Mouse (Mus musculus) embryonic stem cell, embryonic (primary cell): Measurements from ENCODE around the gene Tmem95.

Experiments used
- CTCF ChIA-PET, 4 experiments: fragments of 300-600 bp in 2 of 4; fragments of 350-600 bp in 2 of 4; sonication (Branson Sonifier 250); formaldehyde crosslinking; loops; one replicate each; lab custom pipeline; 2022; ENCODE audit warnings: inconsistent platforms in 2 of 4; lab: Charles Lee
- POLR2A ChIA-PET, 4 experiments: fragments of 300-600 bp in 2 of 4; fragments of 350-600 bp in 2 of 4; sonication (Branson Sonifier 250); formaldehyde crosslinking; loops; one replicate each; lab custom pipeline; 2022; ENCODE audit warnings: antibody characterized with exemption in 4 of 4, inconsistent platforms in 1 of 4; lab: Charles Lee

Tmem95 gene

DNA sequence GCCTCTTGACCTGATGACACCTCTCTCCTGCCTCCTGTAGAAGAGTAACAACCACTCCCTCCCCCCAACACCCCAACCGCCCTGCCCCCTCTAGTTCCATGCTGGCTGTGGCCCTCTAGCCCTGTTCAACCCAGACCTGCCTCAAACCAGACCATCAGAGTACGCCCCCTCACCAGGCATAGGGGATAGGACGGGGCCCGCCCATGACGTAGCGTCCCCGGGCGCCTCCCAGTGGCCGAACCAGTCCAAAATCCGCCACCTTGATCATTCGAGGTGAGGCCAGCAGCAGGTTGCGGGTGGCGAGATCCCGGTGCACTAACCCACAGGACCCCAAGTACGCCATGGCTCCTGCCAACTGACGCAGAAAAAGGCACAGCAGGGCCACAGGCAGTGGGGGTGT lies 22.5 kb downstream of the Tmem95 start:
- ChIA-PET POLR2A (interaction anchor here in 3 of 4 experiments (0.6 to 3.0 kb wide), 12 partner anchors 10 to 276 kb away, joined by 3 to 20 read pairs (median 4); partner anchors contain the start of genes Nlgn2 (in 3 of the 3), Tmem256 (in 3 of the 3), Tmem95 (in 2 of the 3) and Polr2a (in 1 of the 3)), CTCF (interaction anchor here in 2 of 4 experiments (0.8 to 2.0 kb wide), 3 partner anchors 25 to 382 kb away, joined by 5 to 8 read pairs (median 6); partner anchors contain the start of gene Kctd11 (in 1 of the 2))

DNA sequence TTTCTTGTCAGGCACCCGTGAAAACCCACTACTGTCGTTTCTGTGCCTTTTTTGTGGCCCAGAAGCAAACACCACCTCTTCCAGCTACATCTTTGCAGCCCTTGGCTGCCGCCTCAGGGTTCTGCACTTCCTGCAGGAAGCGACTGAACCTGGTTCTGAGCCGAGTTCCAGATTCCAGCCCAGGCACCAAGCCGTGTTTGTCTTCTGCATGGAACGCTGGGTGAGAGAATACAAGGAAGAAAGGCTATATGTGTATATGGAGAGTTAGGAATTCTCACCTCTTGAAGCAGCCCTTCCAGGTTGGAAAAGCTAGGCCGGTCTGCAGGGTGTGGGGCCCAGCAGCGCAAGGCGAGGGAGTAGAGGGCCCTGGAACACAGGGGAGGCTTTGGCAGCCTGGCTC lies 23.1 kb downstream of the Tmem95 start:
- ChIA-PET CTCF (interaction anchor here in 2 of 4 experiments (0.8 to 2.0 kb wide), 5 partner anchors 17 to 49 kb away, joined by 3 to 8 read pairs (median 5); partner anchors contain the start of genes Kctd11 (in 1 of the 2), Nlgn2 (in 1 of the 2), Tmem102 (in 1 of the 2) and Tmem256 (in 1 of the 2)), POLR2A (interaction anchor here in 3 of 4 experiments (0.6 to 3.0 kb wide), 24 partner anchors 11 to 275 kb away, joined by 3 to 20 read pairs (median 4); partner anchors contain the start of genes Nlgn2 (in 3 of the 3), Tmem256 (in 3 of the 3), Tmem95 (in 3 of the 3) and Polr2a (in 2 of the 3))

DNA sequence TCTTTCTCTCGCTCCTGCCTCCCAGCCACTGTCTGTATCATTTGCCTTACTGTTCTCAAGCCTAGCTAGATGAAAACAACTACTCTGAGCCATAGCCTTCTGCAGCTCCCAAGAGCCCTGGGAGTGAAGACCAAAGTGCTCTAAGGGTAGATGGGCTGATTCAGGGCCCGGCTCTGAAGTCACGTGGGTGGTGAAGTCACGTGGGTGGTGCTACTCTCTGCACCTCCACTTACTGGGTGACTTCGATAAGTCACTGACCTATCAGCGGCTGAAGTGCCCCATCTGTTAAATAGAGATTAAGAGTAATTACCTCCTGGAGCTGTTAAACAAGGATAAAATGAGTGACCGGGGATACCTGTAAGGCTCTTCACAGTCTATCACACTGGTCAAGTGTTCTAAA lies 23.8 kb downstream of the Tmem95 start:
- POLR2A ChIA-PET = interaction anchor here (0.6 to 3.0 kb wide), 33 partner anchors 11 to 376 kb away, joined by 3 to 20 read pairs (median 4); partner anchors contain the start of genes Nlgn2 (in 3 of the 4), Tmem256 (in 3 of the 4), Tmem95 (in 3 of the 4) and Polr2a (in 2 of the 4)
- CTCF ChIA-PET = interaction anchor here in 3 of 4 experiments (0.6 to 2.0 kb wide), 7 partner anchors 16 to 296 kb away, joined by 3 to 8 read pairs (median 5); partner anchors contain the start of genes Kctd11 (in 1 of the 3), Nlgn2 (in 1 of the 3), Tmem102 (in 1 of the 3) and Tmem256 (in 1 of the 3)

DNA sequence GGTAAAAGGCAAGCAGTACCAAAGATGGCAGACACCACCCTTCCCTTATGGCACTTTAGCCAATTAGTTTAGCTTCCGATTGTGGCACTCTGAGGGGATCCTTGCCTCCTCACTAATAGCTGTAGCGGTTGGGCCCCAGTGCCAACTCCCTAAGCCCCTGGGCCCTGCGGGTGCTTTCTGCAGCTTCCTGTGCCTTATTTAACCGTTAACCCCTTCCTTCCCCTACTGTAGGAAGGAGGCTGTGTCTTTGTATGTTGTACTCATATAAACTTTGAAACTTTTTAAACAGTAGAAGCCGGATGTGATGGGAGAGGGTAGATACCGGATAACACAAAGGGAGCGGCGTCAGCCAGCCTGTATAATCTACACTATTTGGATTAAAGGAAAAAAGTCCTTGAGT lies 27.1 kb downstream of the Tmem95 start:
- CTCF ChIA-PET = interaction anchor here in 2 of 4 experiments (1.0 to 2.0 kb wide), 2 partner anchors 13 to 38 kb away, joined by 3 to 4 read pairs; partner anchors contain the start of genes Nlgn2 (in 1 of the 2) and Tmem256 (in 1 of the 2)
- POLR2A ChIA-PET = interaction anchor here (0.5 to 4.5 kb wide), 12 partner anchors 12 to 169 kb away, joined by 3 to 23 read pairs (median 3); partner anchors contain the start of genes Nlgn2 (in 4 of the 4), Tmem256 (in 4 of the 4), 2810408A11Rik (in 1 of the 4) and Neurl4 (in 1 of the 4)

DNA sequence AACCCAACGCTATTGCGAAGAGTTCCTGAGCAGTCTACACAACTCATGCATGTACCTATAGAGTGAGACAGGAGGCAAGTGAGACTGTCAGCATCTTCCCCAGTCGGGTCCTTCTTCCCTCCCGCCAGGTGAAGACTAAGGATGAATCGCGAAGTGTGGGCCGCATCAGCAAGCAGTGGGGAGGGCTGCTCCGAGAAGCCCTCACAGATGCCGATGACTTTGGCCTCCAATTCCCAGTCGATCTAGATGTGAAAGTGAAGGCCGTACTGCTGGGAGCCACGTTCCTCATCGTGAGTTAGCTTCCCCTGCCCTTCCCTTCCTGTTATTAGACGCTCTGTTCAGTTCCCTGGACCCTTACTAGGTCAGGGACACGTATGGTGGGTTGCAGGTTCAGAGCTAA lies 27.9 kb downstream of the Tmem95 start:
- ChIA-PET POLR2A (interaction anchor here in 2 of 4 experiments (1.0 to 4.5 kb wide), 6 partner anchors 11 to 51 kb away, joined by 3 to 23 read pairs (median 5); partner anchors contain the start of genes Nlgn2 (in 2 of the 2), Tmem256 (in 2 of the 2), 2810408A11Rik (in 1 of the 2) and Neurl4 (in 1 of the 2)), CTCF (interaction anchor here in 3 of 4 experiments (0.5 to 2.0 kb wide), 3 partner anchors 12 to 39 kb away, joined by 3 to 4 read pairs (median 3); partner anchors contain the start of genes Nlgn2 (in 1 of the 3) and Tmem256 (in 1 of the 3))

DNA sequence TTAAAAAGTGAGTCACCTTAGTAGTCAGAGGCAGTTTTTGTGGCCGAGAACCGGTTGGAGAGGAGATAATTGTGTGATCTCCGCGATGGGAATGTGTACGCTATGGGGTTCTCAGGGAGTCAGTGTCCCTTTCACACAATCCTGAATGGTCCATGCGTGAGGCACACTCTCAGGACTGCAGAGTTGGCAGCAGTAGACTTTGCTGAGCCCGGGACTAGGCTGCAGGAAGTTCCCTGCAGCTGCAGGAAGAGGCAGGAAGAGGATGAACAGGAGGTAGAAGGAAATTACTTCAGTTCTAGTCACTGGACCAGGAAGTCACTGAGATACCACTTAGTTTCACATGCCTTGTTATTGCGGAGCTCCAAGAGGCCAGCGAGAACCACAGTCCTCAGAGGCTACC lies 28.7 kb downstream of the Tmem95 start:
- CTCF ChIA-PET = interaction anchor here in 2 of 4 experiments (0.5 to 2.0 kb wide), 2 partner anchors 12 to 22 kb away, joined by 3 to 4 read pairs; partner anchors contain the start of genes Nlgn2 (in 1 of the 2) and Tmem256 (in 1 of the 2)
- POLR2A ChIA-PET = interaction anchor here in 1 of 4 experiments (1.2 to 4.5 kb wide), 5 partner anchors 10 to 49 kb away, joined by 3 to 23 read pairs (median 4); partner anchors contain the start of genes Nlgn2 and Tmem256

DNA sequence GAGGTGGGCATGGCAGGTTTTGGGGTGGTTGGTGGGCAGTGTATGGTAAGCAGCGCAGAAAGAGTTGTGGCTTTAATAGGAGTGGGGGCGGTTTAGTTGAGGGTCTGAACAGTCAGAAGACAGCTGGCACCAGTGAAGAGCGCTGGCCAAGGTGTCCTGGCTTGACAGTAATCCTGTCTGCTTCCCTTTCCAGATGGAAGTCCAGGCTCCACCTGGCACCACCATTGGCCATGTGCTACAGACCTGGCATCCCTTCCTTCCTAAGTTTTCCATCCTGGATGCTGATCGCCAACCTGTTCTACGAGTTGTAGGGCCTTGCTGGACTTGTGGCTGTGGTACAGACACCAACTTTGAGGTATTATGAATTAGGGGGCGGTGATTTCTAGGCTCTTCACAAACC lies 29.8 kb downstream of the Tmem95 start:
- ChIA-PET POLR2A (interaction anchor here in 3 of 4 experiments (1.0 to 2.4 kb wide), 11 partner anchors 9 to 91 kb away, joined by 3 to 13 read pairs (median 5); partner anchors contain the start of genes Tmem256 (in 3 of the 3), Nlgn2 (in 2 of the 3), Eif5a (in 1 of the 3) and Tmem95 (in 1 of the 3)), CTCF (no interaction called here)

DNA sequence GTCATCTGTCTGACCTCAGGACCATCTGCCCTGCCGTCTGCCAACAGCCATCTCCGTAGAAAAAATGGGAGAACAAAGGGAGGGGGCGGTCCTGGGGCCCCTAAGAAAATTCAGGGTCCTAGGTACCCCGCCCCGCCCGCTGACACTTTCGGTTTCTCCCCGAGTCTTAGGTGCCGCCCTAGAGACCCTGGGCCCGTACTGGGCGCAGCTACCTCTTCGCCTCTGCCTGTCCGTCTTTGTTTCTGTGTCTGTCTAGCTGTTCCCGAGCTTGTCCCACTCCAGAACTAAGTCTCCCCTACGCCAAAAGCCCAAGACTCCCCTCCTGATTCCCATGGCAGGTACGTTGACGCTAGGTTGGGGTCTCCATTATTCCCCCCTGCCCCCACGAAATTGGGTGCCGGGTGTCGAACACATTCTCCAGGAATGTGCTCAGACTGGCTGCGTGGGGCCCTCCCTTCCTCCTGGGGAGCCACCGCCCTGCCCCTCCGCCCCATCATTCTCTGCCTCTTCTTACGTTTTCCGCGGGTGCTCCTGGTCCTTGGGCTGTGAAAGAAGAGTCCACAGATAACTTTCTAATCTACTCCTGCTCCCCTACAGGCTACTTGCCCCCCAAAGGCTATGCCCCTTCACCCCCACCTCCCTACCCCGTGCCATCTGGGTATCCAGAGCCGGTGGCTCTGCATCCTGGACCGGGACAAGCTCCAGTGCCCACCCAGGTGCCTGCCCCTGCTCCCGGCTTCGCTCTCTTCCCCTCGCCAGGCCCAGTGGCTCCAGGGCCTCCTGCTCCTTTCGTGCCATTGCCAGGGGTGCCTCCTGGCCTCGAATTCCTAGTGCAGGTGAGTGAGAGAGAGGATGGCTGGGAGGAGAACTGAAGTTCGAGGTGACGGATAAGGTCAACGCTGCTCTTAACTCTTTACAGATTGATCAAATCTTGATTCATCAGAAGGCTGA lies 30.8 kb downstream of the Tmem95 start:
- POLR2A ChIA-PET = interaction anchor here (0.6 to 2.4 kb wide), 16 partner anchors 8 to 174 kb away, joined by 3 to 13 read pairs (median 4); partner anchors contain the start of genes Tmem256 (in 4 of the 4), Nlgn2 (in 3 of the 4), Tnk1 (in 2 of the 4) and Eif5a (in 1 of the 4)
- CTCF ChIA-PET = interaction anchor here in 2 of 4 experiments (0.6 to 1.2 kb wide), 4 partner anchors 9 to 42 kb away, joined by 3 to 4 read pairs (median 4); partner anchors contain the start of genes Nlgn2 (in 1 of the 2), Tmem102 (in 1 of the 2) and Tmem256 (in 1 of the 2)

DNA sequence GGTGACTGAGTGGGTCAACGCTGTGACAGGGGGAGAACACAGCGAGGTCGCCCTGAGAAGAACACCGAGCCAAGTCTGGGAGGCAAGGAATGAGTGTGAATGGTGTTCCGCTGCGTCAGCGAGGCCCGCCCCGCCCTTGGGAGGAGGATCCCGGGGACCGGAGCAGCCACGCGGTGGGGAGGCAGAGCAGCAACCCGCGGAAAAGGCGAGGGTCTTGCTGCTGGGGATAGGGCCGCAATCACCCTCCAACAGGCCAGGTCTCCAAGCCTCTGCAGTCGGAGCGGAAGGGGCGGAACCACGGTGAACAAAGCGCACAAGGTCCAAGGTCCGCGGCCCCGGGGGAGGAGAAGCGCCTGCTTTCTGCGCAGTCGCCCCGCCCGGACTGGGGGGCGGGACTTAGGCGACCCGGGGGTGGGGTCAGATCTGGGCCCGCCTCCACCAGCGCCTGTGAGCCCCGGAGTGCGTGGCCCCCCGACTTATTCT lies 31.6 kb downstream of the Tmem95 start, which contains the start of gene Plscr3:
Plscr3 (plus strand) TSS at position 179 of the 483 bp plus-strand sequence.
- POLR2A ChIA-PET = interaction anchor here (0.9 to 2.4 kb wide), 11 partner anchors 8 to 89 kb away, joined by 3 to 13 read pairs (median 4); partner anchors contain the start of genes Tmem256 (in 4 of the 4), Nlgn2 (in 3 of the 4) and Tnk1 (in 2 of the 4)
- CTCF ChIA-PET = interaction anchor here in 1 of 4 experiments (0.6 to 1.0 kb wide), 2 partner anchors 17 to 40 kb away, joined by 3 to 4 read pairs; no protein-coding TSS in a partner anchor

DNA sequence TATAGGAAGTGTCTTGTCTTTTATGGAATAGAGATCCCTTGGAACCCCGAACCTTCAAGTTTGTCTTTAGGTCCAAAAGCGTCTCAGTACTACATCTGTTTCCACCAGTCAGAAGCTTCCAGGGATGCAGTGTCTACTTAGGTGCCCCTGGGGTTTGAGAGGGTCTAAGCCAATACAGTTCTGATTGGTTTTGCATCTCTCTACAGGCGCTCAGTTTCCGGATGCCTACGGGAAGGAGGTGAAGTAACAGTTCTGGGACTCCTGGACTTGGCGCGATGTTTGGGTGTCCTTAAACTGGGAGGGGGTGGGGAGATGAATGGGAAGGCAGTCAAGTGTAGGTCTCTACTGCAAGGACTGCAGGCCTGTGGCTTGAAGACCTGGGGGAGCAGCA lies 39.1 kb downstream of the Tmem95 start:
- CTCF ChIA-PET = interaction anchor here in 2 of 4 experiments (1.1 to 1.9 kb wide), 10 partner anchors 8 to 363 kb away, joined by 3 to 16 read pairs (median 4); partner anchors contain the start of gene Tmem95 (in 1 of the 2)
- POLR2A ChIA-PET = interaction anchor here in 3 of 4 experiments (0.6 to 4.2 kb wide), 79 partner anchors 8 to 470 kb away, joined by 3 to 83 read pairs (median 9); partner anchors contain the start of genes Eif5a (in 3 of the 3), Tmem102 (in 3 of the 3), 2810408A11Rik (in 2 of the 3) and Ctdnep1 (in 2 of the 3)

DNA sequence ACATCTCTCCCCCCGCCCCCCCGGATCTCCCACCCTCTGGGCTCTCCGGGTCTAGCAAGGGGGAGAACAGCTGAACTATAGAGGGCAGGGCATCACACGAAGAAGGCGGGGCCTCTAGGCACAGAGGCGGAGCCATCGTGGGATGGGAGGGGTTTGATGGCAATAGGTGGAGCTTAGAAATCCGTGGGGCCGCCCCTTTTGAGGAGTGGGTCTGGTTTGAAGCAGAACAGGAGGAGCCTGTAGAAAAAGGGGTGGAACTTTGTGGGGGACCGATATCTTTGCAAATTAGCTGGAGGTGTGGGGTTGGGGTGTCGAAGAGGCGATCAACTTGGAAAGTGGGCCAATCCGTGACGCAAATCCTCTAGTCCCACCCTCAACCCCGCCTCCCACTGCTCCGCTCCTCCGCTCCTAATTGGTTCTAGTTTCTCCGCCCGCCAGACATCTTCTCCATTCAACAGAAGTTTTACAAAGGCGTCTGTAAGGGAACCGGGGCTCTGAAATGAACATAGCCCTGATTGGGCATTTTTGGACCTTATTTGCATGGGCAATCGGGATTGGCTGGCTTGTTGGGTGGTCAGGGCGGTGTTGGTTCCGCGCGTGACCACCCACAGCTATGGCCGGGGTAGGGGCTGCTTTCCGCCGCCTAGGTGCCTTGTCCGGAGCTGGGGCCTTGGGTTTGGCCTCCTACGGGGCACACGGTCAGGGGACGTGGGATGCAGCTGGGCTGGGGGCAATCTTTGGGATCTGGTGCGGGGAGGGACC lies 39.7 kb downstream of the Tmem95 start, which contains the start of gene Tmem256:
Tmem256 (plus strand) TSS at position 563 of the 762 bp plus-strand sequence.
- ChIA-PET POLR2A (interaction anchor here (0.6 to 4.2 kb wide), 128 partner anchors 9 to 809 kb away, joined by 3 to 83 read pairs (median 5); partner anchors contain the start of genes Eif5a (in 3 of the 4), Tmem102 (in 3 of the 4), Tnk1 (in 3 of the 4) and 2810408A11Rik (in 2 of the 4)), CTCF (interaction anchor here in 3 of 4 experiments (0.5 to 1.9 kb wide), 22 partner anchors 9 to 809 kb away, joined by 3 to 16 read pairs (median 4); partner anchors contain the start of genes 2810408A11Rik (in 1 of the 3), Fxr2 (in 1 of the 3), Neurl4 (in 1 of the 3) and Rnf167 (in 1 of the 3))

DNA sequence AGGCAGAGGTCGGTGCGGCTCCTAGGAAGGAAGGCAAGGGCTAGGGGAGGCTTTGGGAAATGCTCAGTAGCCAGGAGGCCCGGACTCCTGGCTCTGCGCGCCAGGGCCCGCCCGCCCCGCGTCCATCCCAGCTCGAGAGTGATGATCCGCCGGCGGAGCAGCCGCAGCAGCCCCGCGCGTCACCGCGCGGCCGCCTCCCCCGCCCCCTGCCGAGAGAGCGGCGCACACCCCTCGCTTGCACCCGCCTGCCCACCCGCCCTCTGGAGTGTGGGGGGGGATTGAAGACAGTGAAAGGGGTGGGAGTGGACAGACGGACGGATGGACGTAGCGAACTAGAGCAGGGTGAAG lies 40.2 kb downstream of the Tmem95 start, which contains the start of gene Nlgn2:
Nlgn2 (minus strand) TSS at position 181 of the 348 bp plus-strand sequence.
- ChIA-PET POLR2A (interaction anchor here (0.6 to 4.2 kb wide), 123 partner anchors 9 to 809 kb away, joined by 3 to 83 read pairs (median 5); partner anchors contain the start of genes Eif5a (in 3 of the 4), Tmem102 (in 3 of the 4), Tnk1 (in 3 of the 4) and 2810408A11Rik (in 2 of the 4)), CTCF (interaction anchor here in 2 of 4 experiments (0.6 to 1.9 kb wide), 24 partner anchors 9 to 809 kb away, joined by 3 to 16 read pairs (median 4); partner anchors contain the start of genes 2810408A11Rik (in 1 of the 2), Fxr2 (in 1 of the 2), Neurl4 (in 1 of the 2) and Rnf167 (in 1 of the 2))

DNA sequence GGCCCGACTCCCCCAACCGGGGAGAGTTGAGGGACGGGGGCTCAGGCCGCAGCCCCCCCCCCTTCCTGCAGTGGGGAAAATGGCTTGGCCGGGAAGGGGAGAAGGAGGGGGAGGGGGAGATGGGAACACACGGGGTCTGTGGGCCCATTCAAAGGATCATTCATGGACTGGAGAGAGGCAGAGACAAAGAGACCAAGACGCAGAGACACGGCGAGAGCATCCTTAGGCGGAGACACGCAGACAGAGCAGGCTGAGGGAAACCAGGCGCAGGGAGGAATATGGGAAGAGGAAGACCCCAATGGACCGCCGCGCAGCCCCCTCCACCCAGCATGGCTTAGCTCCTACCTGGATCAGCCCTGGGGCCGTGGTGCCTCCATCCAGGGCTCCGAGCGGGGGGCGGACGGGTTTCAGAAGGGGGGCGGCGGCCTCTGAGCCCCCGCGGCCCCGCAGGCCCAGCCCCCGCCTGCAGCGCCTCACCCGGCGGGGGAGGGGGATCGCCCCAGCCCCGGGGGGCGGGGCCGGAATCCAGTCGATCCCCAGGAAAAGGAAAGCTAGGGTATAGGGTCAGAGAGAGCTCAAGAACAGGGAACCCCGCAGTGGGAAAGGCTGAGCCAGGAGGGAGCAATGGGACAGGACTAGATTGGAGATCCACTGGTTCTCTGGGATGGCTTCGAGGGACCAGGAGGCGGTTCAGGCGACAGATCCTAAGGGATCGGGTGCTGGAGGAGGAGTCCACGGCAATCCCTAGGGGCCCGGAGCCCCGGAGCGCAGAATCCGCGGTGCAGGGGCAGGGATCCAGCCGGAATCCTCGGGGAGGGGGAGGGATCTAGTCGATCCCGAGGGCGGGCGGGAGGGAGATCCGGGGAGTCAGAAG lies 40.9 kb downstream of the Tmem95 start:
- CTCF ChIA-PET = interaction anchor here (0.5 to 1.9 kb wide), 19 partner anchors 8 to 695 kb away, joined by 3 to 16 read pairs (median 4); partner anchors contain the start of genes 2810408A11Rik (in 1 of the 4), Fxr2 (in 1 of the 4), Neurl4 (in 1 of the 4) and Tmem95 (in 1 of the 4)

More for the DNA sequence above, 40.9 kb downstream of the Tmem95 start:
- POLR2A ChIA-PET = interaction anchor here (0.6 to 4.2 kb wide), 73 partner anchors 8 to 778 kb away, joined by 3 to 83 read pairs (median 6); partner anchors contain the start of genes Tmem102 (in 3 of the 4), 2810408A11Rik (in 2 of the 4), Eif5a (in 2 of the 4) and Fgf11 (in 2 of the 4)
